Mouse (Mus musculus) stomach, postnatal 0 days (tissue): ENCODE measurements around the gene Usp30. TPM values are rescaled to one million over a fixed set of nuclear protein-coding genes. Genes with fewer than 3 reads are reported as not detected.

Experiments used
- ATAC-seq: fragments of 200-750 bp; cut with Nextera tagmentation; 2 replicates; pipeline ENCODE4 v1.8.0; 2017; ENCODE audit not compliant: low FRiP score, low TSS enrichment
- DNase-seq: peaks from one replicate; pipeline ENCODE4 v3.0.0-alpha.2; 2016; ENCODE audit warnings: low spot score
- H3K27ac ChIP-seq: fragments of 300-500 bp; sonication (generic); replicated peaks from 2 replicates; pipeline ENCODE4 v1.5.1; 2014; ENCODE audit warnings: mild to moderate bottlenecking, control low read depth
- H3K27me3 ChIP-seq: fragments of 300-500 bp; sonication (generic); 2 replicates; pipeline ENCODE4 v1.6.1; 2014; ENCODE audit warnings: low read length; ENCODE audit not compliant: control insufficient read depth, insufficient read depth
- H3K36me3 ChIP-seq: fragments of 300-500 bp; sonication (generic); 2 replicates; pipeline ENCODE4 v1.6.1; 2014; ENCODE audit warnings: low read length, mixed read lengths; ENCODE audit not compliant: control insufficient read depth, insufficient read depth
- H3K4me1 ChIP-seq: fragments of 300-500 bp; sonication (generic); replicated peaks from 2 replicates; pipeline ENCODE4 v1.6.1; 2014; ENCODE audit warnings: antibody characterized with exemption; ENCODE audit not compliant: control insufficient read depth, insufficient read depth
- H3K4me2 ChIP-seq: fragments of 300-500 bp; sonication (generic); replicated peaks from 2 replicates; pipeline ENCODE4 v1.6.1; 2014; ENCODE audit warnings: low read depth, mild to moderate bottlenecking, control low read depth, moderate library complexity
- H3K4me3 ChIP-seq: fragments of 300-500 bp; sonication (generic); 2 replicates; pipeline ENCODE4 v1.5.1; 2014; ENCODE audit warnings: low read depth, low read length, control low read depth
- H3K9ac ChIP-seq: fragments of 300-500 bp; sonication (generic); 2 replicates; pipeline ENCODE4 v1.6.1; 2014; ENCODE audit warnings: mild to moderate bottlenecking, low read length, control low read depth, mixed read lengths
- H3K9me3 ChIP-seq: fragments of 300-500 bp; sonication (generic); 2 replicates; pipeline ENCODE4 v1.6.1; 2016; ENCODE audit warnings: low read length; ENCODE audit not compliant: control insufficient read depth
- CTCF ChIP-seq: IDR thresholded peaks from 2 replicates; pipeline ENCODE4 v1.5.1; 2016; ENCODE audit warnings: antibody characterized with exemption, low read depth, mild to moderate bottlenecking, moderate library complexity
- EP300 ChIP-seq: optimal IDR thresholded peaks from 2 replicates; pipeline ENCODE3; 2016; ENCODE audit warnings: antibody characterized with exemption
- WGBS: fragments of 180-500 bp; shearing (Covaris S2); extraction: QIAGEN DNeasy Blood & Tissue Kit; methylation state at CpG from one replicate; pipeline ENCODE4 v1.1.7; 2014; 5-methylcytosine and 5-hydroxymethylcytosine counted together
- polyA plus RNA-seq: library from polyadenylated mRNA; unstranded; fragments of >200 nt; fragmentation: Nextera tagmentation; extraction: Ambion mirVana; gene quantifications from 2 replicates; pipeline ENCODE4 v1.2.1, GENCODE M21; 2015

The Usp30 gene
- polyA plus RNA-seq, 1 experiment from 2014 or later: 5.3 TPM

DNA sequence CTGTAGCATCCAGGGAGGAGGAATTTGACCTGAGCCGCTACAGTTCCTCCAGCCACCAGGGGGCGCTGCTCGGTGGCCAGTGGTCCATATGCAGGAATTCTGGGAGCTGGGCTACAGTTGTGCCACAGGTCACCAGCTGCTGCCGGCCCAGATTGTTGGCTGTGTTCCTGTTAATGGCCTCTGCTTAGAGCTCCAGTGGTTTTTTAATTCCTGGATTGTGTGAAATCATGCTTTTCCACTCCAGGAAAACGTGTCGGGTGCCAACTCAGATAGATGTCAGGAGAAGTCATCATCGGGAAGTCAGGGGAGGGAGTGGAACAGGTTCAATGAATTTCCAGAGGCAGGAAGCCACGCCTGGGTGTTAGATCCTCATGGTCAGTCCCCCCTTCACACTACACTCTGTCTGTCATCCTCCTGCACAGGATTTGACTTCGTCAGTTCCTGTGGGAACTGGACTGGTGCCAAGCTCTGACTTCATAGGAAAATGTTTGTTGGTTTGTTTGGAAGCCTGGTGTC lies 13.0 kb upstream of the Usp30 start:
- ATAC-seq (peak; percentile 55; the same call in 1 of the 2 replicates), DNase-seq (peak; percentile 68)
- H3K36me3 ChIP-seq: no peaks in the 10 kb centered on the region
- TF ChIP-seq EP300 (no peak), CTCF (peak; percentile 89)
- H3K4me3 ChIP-seq: no peak overlapping the region
- no peak overlapping the region for H3K9ac ChIP-seq
- WGBS: 19% methylated on average over 9 of the region's 9 CpGs
- H3K4me1 ChIP-seq: no peaks in the 10 kb centered on the region
- H3K9me3 ChIP-seq: no peaks in the 10 kb centered on the region
- peak overlapping the region; percentile 35; the same call in 1 of the 2 replicates for H3K4me2 ChIP-seq
- no peak overlapping the region for H3K27ac ChIP-seq
- no peaks in the 10 kb centered on the region for H3K27me3 ChIP-seq

DNA sequence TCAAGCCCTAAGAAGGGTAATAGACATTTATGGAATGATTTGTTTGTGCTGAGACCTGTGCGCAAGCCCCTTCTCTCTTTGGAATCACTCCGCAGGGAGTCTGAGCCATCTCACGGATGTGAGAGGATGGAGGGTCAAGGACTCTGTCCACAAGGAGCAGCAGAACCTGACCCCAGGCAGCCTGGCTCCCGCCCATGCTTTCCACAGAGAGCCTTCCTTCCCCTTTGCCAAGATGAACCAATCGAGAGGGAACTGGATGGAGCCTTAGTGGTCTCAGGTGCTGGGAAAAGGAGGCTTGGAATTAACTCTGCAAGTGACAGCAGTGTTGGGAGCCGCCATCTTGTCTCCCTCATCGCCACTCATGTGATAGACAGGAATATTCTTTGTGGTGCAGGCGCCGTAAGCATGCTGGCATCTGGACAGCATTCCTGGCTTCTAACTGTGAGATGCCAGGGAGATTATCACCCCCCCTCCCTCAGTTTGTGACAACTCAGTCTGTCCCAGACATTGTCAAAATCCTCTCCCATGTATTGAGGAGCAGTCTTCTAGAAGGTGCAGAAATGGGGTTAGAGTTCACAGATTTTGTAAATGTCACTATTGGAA lies 8.0 kb upstream of the Usp30 start:
- WGBS: 79% methylated on average over 9 of the region's 9 CpGs
- DNase-seq (no peak), ATAC-seq (no peak)

DNA sequence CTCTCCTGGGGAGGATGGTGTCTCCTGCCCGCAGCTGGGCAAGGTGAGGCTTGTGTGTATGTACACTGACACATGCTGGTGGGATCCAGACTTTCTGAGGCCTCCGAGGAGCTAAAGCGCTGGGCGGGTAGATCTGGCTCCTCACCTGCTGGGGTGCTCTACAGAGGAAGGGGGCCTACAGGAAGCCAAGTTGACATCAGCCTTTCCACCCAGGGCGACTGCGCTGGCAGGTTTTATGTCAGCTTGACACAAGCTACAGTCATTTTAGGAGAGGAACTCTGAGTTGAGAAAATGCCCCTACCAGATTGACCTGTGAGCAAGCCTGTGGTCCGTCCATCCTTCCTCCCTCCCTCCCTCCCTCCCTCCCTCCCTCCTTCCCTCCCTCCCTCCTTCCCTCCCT lies 3.6 kb upstream of the Usp30 start:
- no peak for DNase-seq
- 50% methylated on average over 7 of the region's 7 CpGs for WGBS

More for the DNA sequence above, 8.0 kb upstream of the Usp30 start:
- Histone ChIP-seq H3K27ac (no peak overlapping the region), H3K27me3 (no peaks in the 10 kb centered on the region), H3K9me3 (no peaks in the 10 kb centered on the region), H3K4me3 (no peak overlapping the region), H3K4me1 (no peaks in the 10 kb centered on the region), H3K36me3 (no peaks in the 10 kb centered on the region), H3K4me2 (no peak overlapping the region), H3K9ac (no peak overlapping the region)
- TF ChIP-seq EP300 (no peak), CTCF (no peak)

DNA sequence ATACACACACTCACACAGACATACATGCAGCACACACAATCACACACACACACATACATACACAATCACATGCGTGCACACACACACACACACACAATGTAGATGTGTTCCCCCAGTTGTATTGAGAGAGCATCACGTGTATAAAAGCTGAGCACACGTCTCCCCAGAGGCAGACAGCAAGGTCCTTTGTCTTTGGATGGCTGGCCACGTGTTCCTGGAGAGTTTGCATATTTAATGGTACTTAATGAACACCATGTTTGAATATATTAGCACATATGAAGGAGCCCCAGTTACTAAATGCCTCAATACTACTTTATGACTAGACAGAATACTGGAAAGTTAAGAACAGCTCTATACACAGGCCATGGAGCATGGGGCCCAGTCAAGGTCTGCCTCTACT lies 1.3 kb upstream of the Usp30 start:
- Histone ChIP-seq H3K4me2 (no peak overlapping the region), H3K27ac (no peak overlapping the region), H3K9me3 (no peaks in the 10 kb centered on the region), H3K4me3 (no peak overlapping the region), H3K27me3 (no peaks in the 10 kb centered on the region), H3K36me3 (no peaks in the 10 kb centered on the region), H3K9ac (no peak overlapping the region), H3K4me1 (no peaks in the 10 kb centered on the region)
- ATAC-seq (no peak), DNase-seq (no peak)
- WGBS: 74% methylated on average over 4 of the region's 4 CpGs
- TF ChIP-seq EP300: no peak
- TF ChIP-seq CTCF: no peak

More for the DNA sequence above, 3.6 kb upstream of the Usp30 start:
- TF ChIP-seq CTCF (no peak), EP300 (no peak)
- Histone ChIP-seq H3K9ac (no peak overlapping the region), H3K9me3 (no peaks in the 10 kb centered on the region), H3K27me3 (no peaks in the 10 kb centered on the region), H3K4me1 (no peaks in the 10 kb centered on the region), H3K4me3 (no peak overlapping the region), H3K27ac (no peak overlapping the region), H3K4me2 (no peak overlapping the region), H3K36me3 (no peaks in the 10 kb centered on the region)
- no peak for ATAC-seq

DNA sequence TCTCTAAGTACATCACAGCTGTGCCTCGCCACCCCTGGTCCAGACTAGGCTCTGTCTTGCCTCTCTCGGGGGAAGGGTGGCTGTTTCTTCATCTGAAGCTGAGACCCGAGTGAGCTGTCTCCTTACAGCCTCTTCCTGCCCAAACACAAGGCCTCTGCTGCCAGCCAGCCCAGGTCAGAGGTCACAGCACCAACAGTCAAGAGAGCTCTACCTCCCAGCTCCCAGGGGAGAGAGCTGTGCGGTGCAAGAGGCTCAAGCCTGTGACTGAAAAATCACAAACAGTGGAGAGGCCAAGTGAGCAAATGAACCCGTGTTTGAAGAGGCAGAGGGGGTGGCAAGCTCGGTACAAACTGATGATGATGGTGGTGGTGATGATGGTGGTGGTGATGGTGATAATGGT lies 1.3 kb downstream of the Usp30 start:
- Histone ChIP-seq H3K4me2 (no peak overlapping the region), H3K9ac (no peak overlapping the region), H3K27ac (no peak overlapping the region), H3K4me3 (no peak overlapping the region), H3K27me3 (no peaks in the 10 kb centered on the region), H3K36me3 (no peaks in the 10 kb centered on the region), H3K9me3 (no peaks in the 10 kb centered on the region), H3K4me1 (no peaks in the 10 kb centered on the region)
- TF ChIP-seq CTCF (no peak), EP300 (no peak)
- 39% methylated on average over 6 of the region's 6 CpGs for WGBS
- no peak for DNase-seq
- no peak for ATAC-seq

DNA sequence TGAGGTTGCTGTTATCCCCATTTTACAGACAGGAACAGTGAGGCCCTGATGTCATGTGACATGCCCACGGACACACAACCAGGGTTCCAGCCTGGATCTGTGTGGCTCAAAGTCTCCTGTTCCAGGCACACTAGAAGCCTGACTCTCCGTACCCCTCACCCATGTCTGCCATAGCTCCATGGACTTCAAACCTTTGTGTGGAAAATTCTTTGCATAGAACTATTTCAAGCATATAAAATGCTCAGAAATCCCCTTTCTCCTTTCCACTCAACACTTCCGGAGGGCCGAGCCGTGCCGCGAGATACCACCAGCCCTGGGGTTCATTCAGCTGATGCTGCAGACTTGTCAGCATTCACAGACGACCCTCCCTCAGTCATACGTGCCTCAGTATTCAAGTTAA lies 2.3 kb downstream of the Usp30 start:
- no peak overlapping the region for H3K4me3 ChIP-seq
- H3K4me1 ChIP-seq: no peaks in the 10 kb centered on the region
- H3K9ac ChIP-seq: no peak overlapping the region
- H3K9me3 ChIP-seq: no peaks in the 10 kb centered on the region
- WGBS: 85% methylated on average over 9 of the region's 9 CpGs
- no peak for TF ChIP-seq EP300
- no peak for TF ChIP-seq CTCF
- no peak for ATAC-seq
- DNase-seq: no peak
- H3K27ac ChIP-seq: no peak overlapping the region
- H3K36me3 ChIP-seq: no peaks in the 10 kb centered on the region
- no peaks in the 10 kb centered on the region for H3K27me3 ChIP-seq
- H3K4me2 ChIP-seq: no peak overlapping the region
